Comparison of ENCODE assay signal across 9 mouse cellular contexts in the genomic region with DNA sequence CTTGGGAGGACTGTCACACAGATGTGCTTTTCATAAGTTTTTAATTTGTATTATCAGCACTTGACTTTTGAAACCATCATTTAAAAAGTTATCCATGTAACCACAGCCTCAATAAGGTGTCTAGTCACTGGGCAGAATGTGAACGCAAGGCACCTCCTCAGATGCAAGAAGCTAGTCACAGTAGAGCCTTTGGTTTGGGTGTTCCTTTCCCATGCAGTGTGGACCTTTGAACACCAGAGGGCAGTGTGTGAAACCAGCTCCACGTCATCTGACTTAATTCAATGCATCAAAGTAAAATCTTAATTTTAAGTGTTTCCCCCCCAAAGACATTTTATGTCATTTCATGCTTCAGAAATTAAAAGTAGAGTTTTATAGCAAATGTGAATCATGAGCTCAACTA.
DNase-seq lines count a peak whose midpoint lies in the region; ATAC-seq and TF ChIP-seq lines count a peak whose summit lies in the region.
"Had no signal": no experiment of that assay in that cellular context is flagged by ENCODE, and none has a peak within 500 bp of the region (broad histone marks: within the 10 kb centered on the region; RNA-seq: fewer than 3 reads in every experiment).

No protein-coding gene starts in this region.

- H3K4me3 ChIP-seq in CH12.LX (replicated peaks in 1 of 3; ENCODE audit: low read depth in 2 of 3, low read length in 2 of 3, poor library complexity in 1 of 3): no peak overlapping the region
- H3K4me3 ChIP-seq: limb, embryonic 15.5 days had no signal

- no peak overlapping the region for H3K27ac ChIP-seq in CH12.LX (ENCODE audit: insufficient read depth, low read depth)
- H3K27ac ChIP-seq: limb, embryonic 15.5 days had no signal

- no peaks in the 10 kb centered on the region for H3K79me2 ChIP-seq in CH12.LX (replicated peaks; ENCODE audit: control insufficient read depth, extremely low read depth, insufficient read depth, poor library complexity, severe bottlenecking)

- H3K9me3 ChIP-seq in CH12.LX (replicated peaks; ENCODE audit: low read length): no peaks in the 10 kb centered on the region
- H3K9me3 ChIP-seq: limb, embryonic 15.5 days had no signal

- dilution Hi-C loops in CH12.LX (cut with MboI; ENCODE audit: extremely low pct_ligation_motif_present, extremely low pct_unique_long_range_greater_than_20kb, low sequenced_read_pairs): no loop called here

- TF ChIP-seq CTCF in CH12.LX (conservative IDR thresholded peaks at IDR 0.05 in 1 of 2, IDR thresholded peaks at IDR 0.05 in 1 of 2; ENCODE audit: low read depth in 2 of 2, low read length in 2 of 2): peak; percentile 69 to 86

- no peak overlapping the region for H3K4me2 ChIP-seq in CH12.LX (ENCODE audit: insufficient read depth, low read depth, poor library complexity, severe bottlenecking)
- H3K4me2 ChIP-seq: limb, embryonic 15.5 days had no signal

- no peaks in the 10 kb centered on the region for H3K36me3 ChIP-seq in CH12.LX (replicated peaks in 1 of 2; ENCODE audit: control insufficient read depth in 1 of 2, insufficient read depth in 1 of 2, low read length in 1 of 2)
- H3K36me3 ChIP-seq: limb, embryonic 15.5 days had no signal

- TF ChIP-seq POLR2A in CH12.LX (IDR thresholded peaks at IDR 0.05; ENCODE audit: low read depth, low read length): no peak

- peak; percentile 84; the same call in 1 of the 2 replicates for ATAC-seq in megakaryocyte-erythroid progenitor cell, adult 5-6 weeks (replicated peaks; ENCODE audit: low FRiP score, low TSS enrichment, poor library complexity, severe bottlenecking)
- no peak for ATAC-seq in erythroblast, adult 5-6 weeks (replicated peaks; ENCODE audit: low FRiP score, poor library complexity, severe bottlenecking)

- DNase-seq in CH12.LX (ENCODE audit: extremely low read depth): peak; percentile 76
- DNase-seq in adrenal gland, adult 2 months: peak; percentile 75
- DNase-seq in embryo, embryonic 10.5 days (ENCODE audit: low spot score): peak; percentile 86
- DNase-seq in heart, adult 9 months (ENCODE audit: low spot score in 2 of 2): peak; percentile 20 to 63
- DNase-seq in layer of hippocampus, postnatal 14 days (ENCODE audit: low spot score in 2 of 2): peak; percentile 81 to 84
- DNase-seq in right cerebral cortex, postnatal 36 days (ENCODE audit: low spot score in 2 of 2): peak; percentile 59 to 64

- no peak for TF ChIP-seq EP300 in CH12.LX (IDR thresholded peaks at IDR 0.05; ENCODE audit: low read length)

- peaks cover 0 to 26% of the 10 kb centered on the region in 2 experiments; a peak in 2 of 4 replicates for H3K4me1 ChIP-seq in CH12.LX (ENCODE audit: control insufficient read depth in 1 of 2, insufficient read depth in 2 of 2)
- H3K4me1 ChIP-seq: limb, embryonic 15.5 days had no signal

- TF ChIP-seq RAD21 in CH12.LX (IDR thresholded peaks at IDR 0.05; ENCODE audit: low read depth, low read length): peak; percentile 74

- no peaks in the 10 kb centered on the region for H3K27me3 ChIP-seq in CH12.LX (replicated peaks)
- H3K27me3 ChIP-seq: limb, embryonic 15.5 days had no signal

- in situ Hi-C loops in CH12.LX (cut with MboI; ENCODE audit: low pct_ligation_motif_present, low pct_unique_long_range_greater_than_20kb, low sequenced_read_pairs): loop anchor here (25.0 kb wide), 1 partner anchor 443 kb away; no protein-coding TSS in a partner anchor

- H3K9ac ChIP-seq in CH12.LX (ENCODE audit: insufficient read depth, low read depth): no peak overlapping the region
- H3K9ac ChIP-seq: limb, embryonic 15.5 days had no signal

TF ChIP-seq in CH12.LX, 34 proteins besides CTCF, POLR2A, EP300 and RAD21:
- TF ChIP-seq HCFC1 (IDR thresholded peaks at IDR 0.05; ENCODE audit: low read depth, low read length) (no peak), JUND (conservative IDR thresholded peaks at IDR 0.05; ENCODE audit: low read depth, low read length) (0 out of 2 replicates have a peak, but pooled peaks have one; percentile 11), SMC3 (IDR thresholded peaks at IDR 0.05; ENCODE audit: low read depth, low read length) (peak; percentile 95), ZC3H11A (IDR thresholded peaks at IDR 0.05; ENCODE audit: low read depth, low read length) (peak; percentile 32; the same call in 1 of the 2 replicates)
